Mouse (Mus musculus) megakaryocyte, embryonic 14.5 days (primary cell): ENCODE measurements around the gene Haspin.

ENCODE experiments used
- FLI1 ChIP-seq: IDR thresholded peaks from 2 replicates; pipeline ENCODE4 v1.6.1; 2012; ENCODE audit warnings: low read length, inconsistent platforms, mixed read lengths
- GATA1 ChIP-seq: IDR thresholded peaks from 3 replicates; pipeline ENCODE4 v1.6.1; 2012; ENCODE audit warnings: mixed read lengths, low read length, inconsistent platforms, borderline replicate concordance

DNA sequence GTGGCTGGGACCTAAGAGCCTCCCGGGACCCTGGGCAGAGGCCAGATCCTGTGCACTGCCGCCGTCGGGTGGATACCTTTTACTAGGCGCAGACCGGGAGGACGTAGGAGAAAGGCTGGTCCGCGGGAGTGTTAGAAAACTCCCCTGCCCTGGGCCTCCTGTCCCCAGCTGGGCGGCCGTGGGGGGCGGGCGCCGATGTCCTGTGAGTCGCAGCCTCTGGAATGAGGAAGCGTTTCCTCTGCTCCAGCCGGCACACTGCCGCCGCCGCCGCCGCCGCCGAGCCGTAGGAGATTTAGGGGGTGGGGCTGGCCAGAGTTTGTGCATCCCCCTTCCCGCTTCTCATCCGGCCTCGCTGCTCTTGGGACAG lies 39.4 kb upstream of the Haspin start:
- no peak for TF ChIP-seq GATA1
- no peak for TF ChIP-seq FLI1
